Mouse (Mus musculus) heart, postnatal 36 days (tissue): ENCODE results near the gene Tmem171. TPM values are rescaled to one million over a fixed set of nuclear protein-coding genes. Genes with fewer than 3 reads are reported as not detected.

Source experiments
- DNase-seq, 2 experiments: peaks; one replicate each; pipeline ENCODE4 v3.0.0; 2021 to 2022
- intact Hi-C: fragments of 180-260 bp; cut with DNase I; formaldehyde crosslinking; loops from one replicate; pipeline ENCODE4 v1.15.1; 2025
- total RNA-seq, 2 experiments: library from RNA; stranded (reverse); gene quantifications; 2 replicates each; pipeline ENCODE4 v1.2.3; 2021

Gene Tmem171
- total RNA-seq, 2 experiments from 2014 or later, result 2.7 to 8.2 TPM

- intact Hi-C loops, result no loop called here
- peak in 1 of 2 experiments; percentile 14 for DNase-seq
These were observed 43.2 kb downstream of the Tmem171 start for GRCm38 (mm10) chr13:98651228-98651977.

GRCm38 (mm10) chr13:98647775-98648568 is 46.7 kb downstream of the Tmem171 start:
- intact Hi-C loops, result no loop called here
- DNase-seq, result no peak

GRCm38 (mm10) chr13:98638507-98639166 is 56.0 kb downstream of the Tmem171 start:
- intact Hi-C loops, result no loop called here
- DNase-seq, result no peak

GRCm38 (mm10) chr13:98637145-98637544 is 57.5 kb downstream of the Tmem171 start, which contains the start of gene Tmem174:
TSS of gene Tmem174 (minus strand) at chr13:98637410.
- DNase-seq, result no peak

GRCm38 (mm10) chr13:98636571-98636970 is 58.1 kb downstream of the Tmem171 start:
- no peak for DNase-seq
- intact Hi-C loops, result no loop called here

More at GRCm38 (mm10) chr13:98637145-98637544, 57.5 kb downstream of the Tmem171 start, which contains the start of gene Tmem174:
- intact Hi-C loops, result no loop called here

Other genes starting within 250 kb of the Tmem171 start
- gene Gm10320, start 202.8 kb downstream of the Tmem171 start, total RNA-seq, result not detected
- not detected for gene Tmem174, start 57.4 kb downstream of the Tmem171 start, total RNA-seq
- 10 to 100 TPM; 40.8 to 43.3 TPM for gene Fcho2, start 120.6 kb upstream of the Tmem171 start, total RNA-seq
- gene Tnpo1, start 231.6 kb upstream of the Tmem171 start, total RNA-seq, result 10 to 100 TPM; 71.9 to 73.1 TPM